Mouse (Mus musculus) WW6 (cell line): ENCODE measurements around the gene Mboat2.

ENCODE experiments used
- DNase-seq: peaks from one replicate; pipeline ENCODE4 v3.0.0-alpha.2; 2013; ENCODE audit warnings: low read depth, low spot score

Mboat2 gene

DNA sequence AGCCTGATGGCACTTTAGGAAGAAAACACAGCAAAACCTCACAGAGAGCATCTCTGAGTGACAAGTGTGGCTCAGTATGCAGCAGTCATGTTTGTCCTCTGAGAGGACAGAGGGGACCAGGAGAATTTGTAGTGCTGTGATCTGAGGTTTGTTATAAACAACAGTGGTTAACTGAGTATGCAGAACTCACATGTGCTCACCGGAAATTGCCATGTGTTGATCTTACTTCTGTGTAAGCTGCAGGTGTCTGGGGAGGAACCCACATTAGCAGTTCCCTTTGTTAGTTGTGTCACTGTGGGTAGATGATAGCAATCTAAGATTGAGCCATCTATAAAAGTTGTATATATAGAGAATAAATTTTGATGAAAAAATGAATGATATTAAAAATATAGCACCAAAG, 179.7 kb downstream of the Mboat2 start:
- no peak for DNase-seq

DNA sequence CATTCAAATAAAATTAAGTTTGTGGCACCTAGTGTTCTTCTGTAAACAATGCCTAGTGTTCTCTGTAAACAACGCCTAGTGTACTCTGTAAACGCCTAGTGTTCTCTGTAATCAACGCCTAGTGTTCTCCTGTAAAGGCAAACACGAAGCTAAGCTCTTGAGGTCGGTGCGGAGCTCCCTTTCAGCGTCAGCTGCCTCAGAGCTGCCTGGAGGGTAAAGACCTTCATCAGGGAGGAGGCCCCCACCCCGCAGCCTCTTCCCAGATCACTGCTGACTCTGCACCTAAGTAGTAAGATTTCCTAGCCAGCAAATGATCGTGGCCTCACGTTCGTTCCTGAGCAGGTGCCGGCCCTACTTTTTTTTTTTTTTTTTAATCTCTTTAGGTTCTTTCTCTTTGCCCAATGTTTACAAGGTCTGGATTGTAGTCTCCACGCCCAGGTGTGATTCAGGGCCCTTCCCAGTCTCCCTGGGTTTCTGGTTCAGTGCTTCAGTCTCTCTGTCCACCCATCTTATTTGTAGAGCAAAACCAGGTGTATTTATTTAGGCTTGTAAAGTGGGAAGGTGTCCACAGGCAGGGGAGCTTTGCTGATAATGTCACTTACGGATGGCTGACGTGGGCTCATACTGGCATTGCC, 181.2 kb downstream of the Mboat2 start:
- DNase-seq: no peak

- no peak for DNase-seq
These were observed 182.2 kb downstream of the Mboat2 start for GRCm38 (mm10) chr12:25012555-25013540.
